15 mouse cellular contexts compared by ENCODE assay signal in genomic region chr11:14379763-14380571, GRCm38 (mm10).
DNase-seq lines count a peak whose midpoint lies in the region; ATAC-seq lines count a peak whose summit lies in the region.
"Had no signal": no experiment of that assay in that cellular context is flagged by ENCODE, and none has a peak within 500 bp of the region (broad histone marks: within the 10 kb centered on the region; RNA-seq: fewer than 3 reads in every experiment).

No protein-coding gene starts in this region.

- H3K27me3 ChIP-seq in neural tube, embryonic 11.5 days (ENCODE audit: control insufficient read depth, insufficient read depth, low read length): no peaks in the 10 kb centered on the region
- H3K27me3 ChIP-seq in midbrain, embryonic 12.5 days: no peaks in the 10 kb centered on the region
- H3K27me3 ChIP-seq: CH12.LX had no signal

- peak; percentile 41 for DNase-seq in neural tube, embryonic 11.5 days (ENCODE audit: low spot score)
- no peak for DNase-seq in neural tube, embryonic 10.5 days (ENCODE audit: extremely low spot score, low spot score)
- DNase-seq in forelimb bud, embryonic 11.5 days (ENCODE audit: low read depth, low spot score): peak; percentile 18
- DNase-seq in right cerebral cortex, adult 18-20 months: no peak
- DNase-seq in MN1 (ENCODE audit: low spot score): no peak
- DNase-seq in spleen, postnatal 14 days (ENCODE audit: low spot score in 2 of 2): no peak
- DNase-seq: adrenal gland, postnatal 36 days; cerebellum, adult 18-20 months; gastrocnemius, postnatal 14 days; lung, embryonic 14.5 days had no signal

- no peak overlapping the region for H3K27ac ChIP-seq in neural tube, embryonic 11.5 days (ENCODE audit: low read depth, low read length)
- no peak overlapping the region for H3K27ac ChIP-seq in midbrain, embryonic 12.5 days (replicated peaks)
- H3K27ac ChIP-seq: stomach, postnatal 0 days had no signal

- H3K36me3 ChIP-seq in neural tube, embryonic 11.5 days (ENCODE audit: control insufficient read depth, insufficient read depth, low read length): no peaks in the 10 kb centered on the region
- no peaks in the 10 kb centered on the region for H3K36me3 ChIP-seq in midbrain, embryonic 12.5 days

- 40% methylated on average over 11 of the region's 11 CpGs for WGBS in neural tube, embryonic 11.5 days
- WGBS in midbrain, embryonic 12.5 days: 49% methylated on average over 11 of the region's 11 CpGs

- no peak overlapping the region for H3K4me3 ChIP-seq in neural tube, embryonic 11.5 days (ENCODE audit: low read depth, low read length)
- H3K4me3 ChIP-seq in midbrain, embryonic 12.5 days: no peak overlapping the region

- no peak overlapping the region for H3K9ac ChIP-seq in neural tube, embryonic 11.5 days (ENCODE audit: low read length)
- no peak overlapping the region for H3K9ac ChIP-seq in midbrain, embryonic 12.5 days (replicated peaks)
- H3K9ac ChIP-seq: lung, embryonic 14.5 days had no signal

- peak; percentile 78 for ATAC-seq in neural tube, embryonic 11.5 days (ENCODE audit: insufficient read depth, low FRiP score, low TSS enrichment)
- ATAC-seq in midbrain, embryonic 12.5 days (ENCODE audit: low FRiP score, low read depth): peak; percentile 82
- no peak for ATAC-seq in activated CD4-positive, CD25-positive, alpha-beta regulatory T cell, adult 4 months
- ATAC-seq: intestine, postnatal 0 days had no signal

- no peaks in the 10 kb centered on the region for H3K4me1 ChIP-seq in neural tube, embryonic 11.5 days (ENCODE audit: control insufficient read depth, insufficient read depth, low read length)
- H3K4me1 ChIP-seq in midbrain, embryonic 12.5 days: peaks cover 9% of the 10 kb centered on the region; the same call in 1 of the 2 replicates

- H3K9me3 ChIP-seq in neural tube, embryonic 11.5 days (ENCODE audit: control insufficient read depth, low read length): no peaks in the 10 kb centered on the region
- H3K9me3 ChIP-seq in midbrain, embryonic 12.5 days: no peaks in the 10 kb centered on the region

- H3K4me2 ChIP-seq in neural tube, embryonic 11.5 days (ENCODE audit: low read depth): no peak overlapping the region
- H3K4me2 ChIP-seq in midbrain, embryonic 12.5 days (replicated peaks): no peak overlapping the region
- H3K4me2 ChIP-seq: lung, embryonic 14.5 days had no signal

Comparison
In these comparisons a context has a peak if more than half of its experiments do, and no peak if none do; other contexts are left out.
1. DNase-seq: peak in neural tube, embryonic 11.5 days (single experiment) and forelimb bud, embryonic 11.5 days (single experiment); none in neural tube, embryonic 10.5 days (single experiment), right cerebral cortex, adult 18-20 months (single experiment), MN1 (single experiment) and spleen, postnatal 14 days (0 of 2).